Mouse (Mus musculus) mouse trophoblast stem cell (cell line): ENCODE results near the gene Olfr455.

Experiments used
- in situ Hi-C, 2 experiments: fragments of 300-500 bp; cut with MseI, MboI; formaldehyde crosslinking; loops; 2 replicates in 1 of 2; 3 replicates in 1 of 2; pipeline ENCODE4 v1.15.1; 2025

Olfr455 gene

DNA sequence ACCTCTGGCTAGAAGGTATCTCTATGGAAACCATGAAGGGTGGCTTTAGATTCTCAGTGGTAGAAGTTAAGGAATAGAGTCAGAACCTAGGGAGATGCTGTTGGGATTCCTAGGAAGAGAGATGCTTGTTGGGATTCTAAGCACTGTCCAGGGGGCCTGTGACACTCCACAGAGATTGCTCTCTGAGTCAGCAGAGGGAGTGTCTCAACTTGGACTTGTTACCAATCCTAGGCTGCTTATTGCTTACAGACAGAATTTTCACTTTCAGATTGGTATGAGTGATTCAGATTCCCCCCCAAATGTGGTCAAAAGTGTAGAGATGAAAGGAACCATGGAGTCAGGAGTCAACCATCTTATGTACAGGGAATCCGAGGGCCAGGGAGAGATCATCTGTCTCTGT is 57.7 kb downstream of the Olfr455 start:
- in situ Hi-C loops = no loop called here

DNA sequence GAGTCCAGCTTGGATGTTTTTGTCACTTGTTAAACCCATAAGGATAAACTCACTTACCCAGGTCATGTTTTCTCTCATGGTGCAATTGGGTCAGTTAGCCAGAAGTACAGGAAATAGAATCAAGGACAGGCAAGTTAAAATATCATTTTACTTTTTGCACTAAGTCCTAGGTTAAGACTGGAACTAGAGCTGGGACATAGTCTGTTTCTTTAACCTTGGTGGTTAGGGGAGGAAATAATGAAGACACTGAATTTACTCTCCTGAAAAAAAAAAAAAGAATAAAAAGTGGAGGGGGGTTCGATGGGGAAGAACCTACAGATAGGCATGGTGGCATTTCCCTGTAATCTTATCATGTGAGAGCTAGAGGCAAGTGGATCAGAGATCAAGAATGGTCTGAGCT is 60.3 kb downstream of the Olfr455 start, which contains the start of gene Olfr456:
Gene Olfr456, minus strand, starts transcription at position 101 of the 400 bp plus-strand sequence.
- in situ Hi-C loops = no loop called here
